Mouse (Mus musculus): ENCODE measurements around the gene Podnl1.
A peak's percentile ranks its signal among the peaks of the same experiment; 100 is the strongest.

The Podnl1 gene

DNA sequence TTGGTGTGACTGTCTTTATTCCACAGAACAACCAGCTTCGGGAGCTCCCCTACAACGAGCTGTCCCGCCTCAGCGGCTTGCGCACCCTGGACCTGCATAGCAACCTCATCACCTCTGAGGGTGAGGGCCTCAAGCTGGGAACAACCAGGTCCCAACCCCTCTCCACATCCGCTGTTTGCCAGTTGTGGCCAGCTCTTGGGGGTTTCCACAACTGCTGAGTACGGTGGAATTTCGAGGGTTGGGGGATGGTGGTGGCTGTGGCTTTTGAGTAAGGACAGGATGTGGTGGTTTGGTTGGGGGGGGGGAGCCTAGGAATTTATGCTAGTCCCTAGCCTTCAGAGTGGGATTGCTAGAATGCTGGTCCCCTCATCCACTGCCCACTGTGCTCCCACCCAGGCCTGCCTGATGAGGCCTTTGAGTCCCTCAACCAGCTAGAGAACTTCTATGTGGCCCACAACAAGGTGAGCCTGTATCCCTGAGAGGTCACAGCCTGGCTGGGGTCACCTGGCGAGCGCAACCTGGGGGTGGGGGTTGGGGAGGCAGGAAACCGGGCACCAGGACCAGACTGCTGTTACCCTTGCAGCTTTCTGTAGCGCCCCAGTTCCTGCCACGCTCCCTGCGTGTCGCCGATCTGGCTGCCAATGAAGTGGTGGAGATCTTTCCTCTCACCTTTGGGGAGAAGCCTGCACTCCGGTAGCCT lies 1.6 kb downstream of the Podnl1 start:
- peak; percentile 89 for DNase-seq (ENCODE audit: low read depth)

DNA sequence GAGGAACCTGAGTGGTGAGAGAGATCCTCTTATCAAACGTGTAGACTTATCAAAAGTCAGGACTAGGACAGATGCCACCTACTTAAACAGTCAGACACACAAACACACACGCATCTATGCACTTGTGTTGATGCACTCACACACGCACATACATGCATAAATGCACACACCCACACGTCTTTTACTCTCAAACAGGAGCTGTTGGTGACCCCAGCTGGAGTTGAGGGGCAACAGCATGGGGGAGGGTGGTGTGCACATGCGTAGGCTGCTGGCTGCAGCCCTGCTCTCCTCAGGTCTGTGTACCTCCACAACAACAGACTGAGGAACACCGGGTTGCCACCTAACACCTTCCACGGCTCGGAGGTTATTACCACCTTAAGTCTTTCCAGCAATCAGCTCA lies 2.5 kb downstream of the Podnl1 start:
- peak; percentile 66 for DNase-seq (ENCODE audit: low read depth)

DNA sequence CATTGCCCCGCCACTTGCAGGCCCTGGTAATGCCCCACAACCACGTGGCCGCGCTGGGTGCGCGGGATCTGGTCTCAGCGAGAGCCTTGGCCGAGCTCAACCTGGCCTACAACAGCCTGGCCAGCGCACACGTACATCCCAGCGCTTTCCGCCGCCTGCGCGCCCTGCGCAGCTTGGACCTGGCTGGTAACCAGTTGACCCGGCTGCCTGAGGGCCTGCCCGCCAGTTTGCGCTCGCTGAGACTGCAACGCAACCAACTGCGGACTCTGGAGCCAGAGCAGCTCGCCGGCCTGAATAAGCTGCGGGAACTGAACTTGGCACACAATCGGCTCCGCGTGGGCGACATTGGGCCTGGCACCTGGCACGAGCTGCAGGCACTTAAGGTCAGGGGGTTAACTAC lies 5.0 kb downstream of the Podnl1 start:
- no peak for DNase-seq (ENCODE audit: low read depth)

DNA sequence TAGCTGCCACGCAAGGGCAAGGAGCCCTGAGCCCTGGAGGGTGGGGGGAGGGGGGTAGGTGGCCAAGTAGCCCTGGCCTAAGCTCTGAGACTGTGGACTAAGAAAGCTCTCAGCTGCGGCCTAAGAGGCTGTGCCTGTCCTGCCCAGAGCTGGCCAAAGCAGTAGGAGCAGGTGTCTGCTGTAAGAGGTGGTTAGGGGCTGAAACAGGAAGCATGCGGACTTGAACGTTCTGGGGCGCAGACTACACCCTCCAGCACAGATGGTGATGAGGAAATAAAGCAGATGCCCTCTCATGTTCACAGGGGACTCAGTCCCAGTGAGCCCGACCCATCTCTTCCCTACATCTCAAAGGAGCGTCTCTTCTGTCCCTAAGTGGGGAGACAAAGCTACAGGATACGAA lies 6.4 kb downstream of the Podnl1 start:
- DNase-seq (ENCODE audit: low read depth) = peak; percentile 51

DNA sequence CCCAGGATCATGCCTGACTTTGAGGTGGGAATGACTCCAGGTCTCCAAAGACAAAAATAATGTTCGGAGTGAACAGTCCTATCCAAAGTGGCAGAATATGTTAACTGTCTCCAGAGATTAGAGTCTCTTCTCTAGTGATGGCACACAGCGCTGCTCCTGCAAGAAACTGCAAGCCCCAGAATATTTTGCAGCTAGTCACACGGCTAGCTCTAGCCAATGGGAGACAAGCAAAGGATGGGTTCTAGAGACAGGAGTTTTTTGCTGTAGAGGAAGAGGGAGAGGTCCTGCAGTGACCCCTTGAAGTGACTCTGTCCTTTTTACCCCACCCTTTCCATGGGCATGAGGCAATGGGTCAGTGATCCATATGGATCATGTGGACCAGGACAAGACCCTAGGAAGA lies 12.1 kb downstream of the Podnl1 start:
- DNase-seq (ENCODE audit: low read depth) = no peak

DNA sequence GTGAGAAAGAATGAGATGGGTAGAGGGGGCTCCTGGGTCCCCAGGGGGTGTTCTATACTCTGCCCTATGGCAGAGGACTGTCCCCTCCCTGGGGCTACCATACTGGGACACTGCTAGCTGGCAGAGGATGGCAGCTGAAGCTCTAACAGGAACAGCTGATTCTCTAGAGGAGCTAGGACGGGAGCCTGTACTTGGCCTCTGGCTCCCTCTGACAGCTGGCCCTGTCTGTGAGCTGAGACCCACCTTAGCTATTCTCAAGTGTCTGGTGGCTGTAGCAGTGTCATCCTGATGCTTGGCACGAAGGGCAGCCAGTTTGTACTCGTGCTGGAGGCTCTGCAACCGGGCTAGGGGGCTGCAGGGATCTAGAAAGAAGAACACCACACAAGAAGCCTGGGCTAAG lies 15.0 kb downstream of the Podnl1 start:
- no peak for DNase-seq (ENCODE audit: low read depth)

DNA sequence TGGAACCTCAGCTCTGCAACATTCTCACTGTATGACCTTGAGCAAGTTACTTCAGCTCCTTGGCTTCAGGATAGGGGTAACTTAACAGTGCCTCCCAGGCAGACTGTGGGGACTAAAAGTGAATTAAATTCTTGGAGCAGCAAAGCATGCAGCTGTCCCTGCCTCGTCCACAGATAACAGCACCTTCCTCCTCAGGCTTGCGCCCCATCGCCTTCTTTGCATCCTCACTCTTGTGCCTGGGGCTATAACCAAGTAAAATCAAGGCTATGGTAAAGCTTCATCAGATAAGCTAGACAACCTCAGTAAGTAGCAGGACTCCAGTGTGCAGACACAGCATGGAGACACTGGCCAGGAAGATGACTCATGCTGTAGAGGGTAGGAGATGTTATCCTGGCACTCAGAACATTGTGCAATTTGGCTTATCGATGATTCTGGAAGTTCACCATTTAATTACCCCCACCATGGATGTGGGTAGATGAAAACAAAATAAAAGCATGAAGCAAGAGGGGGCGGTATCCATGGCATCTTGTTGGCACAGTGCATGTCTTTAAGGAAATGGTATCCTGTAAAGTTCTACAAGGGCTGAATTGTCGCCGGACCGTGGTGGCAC lies 19.0 kb downstream of the Podnl1 start:
- no peak for DNase-seq (ENCODE audit: low read depth)

DNA sequence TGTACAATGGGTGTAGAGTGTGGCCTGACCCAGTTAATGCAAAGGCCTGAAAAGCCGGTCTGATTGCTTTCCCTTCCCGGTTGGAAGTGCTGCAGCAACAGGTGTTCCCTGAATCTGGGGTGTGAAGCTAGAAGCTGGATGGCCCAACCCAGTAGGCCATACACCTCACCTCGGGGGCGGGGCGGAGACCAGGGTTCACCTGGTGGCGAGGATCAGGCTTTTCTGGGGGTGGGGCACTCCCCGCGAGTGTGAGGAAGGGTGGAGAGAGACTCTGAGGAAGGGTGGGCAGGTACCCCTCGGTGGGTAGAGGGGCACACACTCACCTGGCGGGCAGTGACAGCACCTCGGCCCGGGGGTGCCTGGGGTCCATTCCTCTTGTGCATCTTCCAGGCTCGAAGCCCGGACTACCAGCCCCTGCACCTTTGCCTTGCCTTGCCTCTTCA lies 21.6 kb downstream of the Podnl1 start:
- DNase-seq (ENCODE audit: low read depth) = no peak

DNA sequence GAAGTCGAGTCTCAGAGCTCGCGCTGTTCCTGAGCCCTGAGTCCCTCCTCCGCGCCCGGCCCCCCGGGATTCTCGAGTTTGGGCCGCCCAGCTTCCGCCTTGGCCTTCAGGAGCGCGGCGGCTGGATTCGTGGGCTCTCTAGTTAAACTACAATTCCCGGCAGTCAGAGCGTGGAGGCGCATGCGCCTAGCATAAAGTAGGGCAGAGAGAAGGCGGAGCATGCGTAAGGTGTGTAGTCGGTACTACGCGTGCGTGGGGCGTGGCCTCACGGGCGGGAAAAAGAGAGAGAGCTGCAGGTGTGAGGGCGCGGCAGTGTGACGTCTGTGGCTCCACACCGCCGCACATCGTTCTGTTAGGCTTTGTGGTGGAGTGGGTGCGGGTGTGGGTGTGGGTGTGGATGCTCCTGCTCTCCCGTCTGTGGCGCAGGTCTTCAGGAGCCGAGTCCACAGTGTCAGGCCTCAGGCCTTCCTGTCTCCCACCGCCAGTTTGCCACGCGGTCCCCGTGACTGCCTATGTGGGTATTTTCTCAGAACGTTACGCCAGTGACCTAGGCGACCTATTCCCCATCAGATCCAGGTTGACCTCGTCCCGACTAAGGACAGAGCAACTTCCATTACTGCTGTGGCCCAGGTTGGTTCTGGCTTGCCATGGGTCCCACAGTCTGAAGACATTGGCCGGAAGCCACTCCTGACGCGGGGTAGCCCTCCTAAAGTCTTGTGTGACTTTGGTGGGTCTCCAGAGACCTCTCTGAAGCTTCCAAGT lies 22.2 kb downstream of the Podnl1 start, which contains the start of the genes Cc2d1a and 4930432K21Rik:
Gene Cc2d1a (minus strand): TSS at position 168 of the 762 bp plus-strand sequence.
Gene 4930432K21Rik (plus strand): TSS at position 257 of the 762 bp plus-strand sequence.
- peak; percentile 98 for DNase-seq (ENCODE audit: low read depth)

DNA sequence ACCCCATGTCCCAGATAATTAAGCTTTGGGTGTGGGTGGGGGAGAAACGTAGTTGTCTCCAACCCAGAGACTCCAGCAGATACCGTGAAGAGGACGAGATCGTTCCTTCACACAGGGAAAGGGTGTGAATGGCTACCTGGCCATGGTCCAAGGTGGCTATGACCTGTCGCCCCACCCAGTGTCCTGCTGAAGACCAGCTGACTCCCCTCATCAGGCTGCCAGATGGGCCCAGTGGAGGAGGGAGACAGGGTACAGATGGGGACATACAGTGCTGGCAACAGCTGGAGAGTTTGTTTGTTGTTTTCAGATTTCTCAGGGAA lies 22.7 kb downstream of the Podnl1 start:
- no peak for DNase-seq (ENCODE audit: low read depth)

DNA sequence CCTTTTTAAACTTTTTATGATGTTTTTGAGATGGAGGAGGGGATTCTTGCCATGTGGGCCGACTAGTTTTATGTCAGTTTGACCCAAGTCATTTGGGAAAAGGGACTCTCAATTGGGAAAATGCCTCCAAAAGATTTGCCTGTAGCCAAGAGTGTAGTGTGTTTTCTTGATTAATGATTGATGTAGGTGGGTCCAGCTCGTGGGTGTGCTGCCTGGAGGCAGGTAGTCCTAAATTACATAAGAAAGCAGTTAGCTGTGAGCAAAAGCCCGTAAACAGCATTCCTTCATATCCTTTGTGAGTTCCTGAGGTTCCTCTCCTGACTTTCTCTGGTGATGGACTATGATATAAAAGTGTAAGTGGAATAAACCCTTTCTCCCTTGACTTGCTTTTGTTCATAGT lies 23.4 kb downstream of the Podnl1 start:
- DNase-seq (ENCODE audit: low read depth) = peak; percentile 18

DNA sequence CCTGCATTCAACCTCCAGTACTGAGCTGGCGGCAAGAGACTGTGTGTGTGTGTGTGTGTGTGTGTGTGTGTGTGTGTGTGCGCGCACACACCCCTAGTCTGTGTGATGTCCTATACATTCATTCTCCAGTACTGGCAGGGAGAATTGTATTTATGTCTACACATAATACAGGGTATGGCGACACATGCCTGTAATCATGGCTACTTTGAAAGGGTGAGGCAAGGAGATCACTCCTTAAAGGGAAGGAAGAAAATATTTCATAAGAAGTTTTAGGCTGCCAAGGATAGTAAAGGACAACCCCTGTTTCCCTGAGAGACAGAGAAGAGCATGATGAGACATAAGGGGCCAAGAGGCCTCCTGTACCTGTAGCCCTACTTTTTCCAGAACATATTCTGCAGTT lies 31.8 kb downstream of the Podnl1 start:
- no peak for DNase-seq (ENCODE audit: low read depth)

DNA sequence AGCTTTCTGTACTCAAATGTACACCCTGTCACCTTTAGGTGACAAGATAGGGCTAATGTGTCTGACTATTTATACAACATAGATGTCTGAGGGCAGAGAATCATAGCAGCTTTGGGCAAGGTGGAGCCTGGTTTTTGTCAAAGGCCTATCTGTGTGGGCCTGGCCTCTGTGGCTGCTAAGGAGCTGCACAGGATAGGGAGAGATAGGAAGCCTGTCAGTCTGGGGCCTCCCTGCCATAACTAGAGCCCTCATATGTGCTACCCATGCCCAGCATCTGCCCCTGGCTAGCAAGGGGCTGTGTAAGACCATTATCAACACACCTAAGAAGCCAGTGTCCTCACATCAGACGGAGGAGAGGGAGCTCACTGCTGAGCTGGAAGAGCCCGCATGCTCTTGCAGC lies 41.9 kb downstream of the Podnl1 start:
- no peak for DNase-seq (ENCODE audit: low read depth)

DNA sequence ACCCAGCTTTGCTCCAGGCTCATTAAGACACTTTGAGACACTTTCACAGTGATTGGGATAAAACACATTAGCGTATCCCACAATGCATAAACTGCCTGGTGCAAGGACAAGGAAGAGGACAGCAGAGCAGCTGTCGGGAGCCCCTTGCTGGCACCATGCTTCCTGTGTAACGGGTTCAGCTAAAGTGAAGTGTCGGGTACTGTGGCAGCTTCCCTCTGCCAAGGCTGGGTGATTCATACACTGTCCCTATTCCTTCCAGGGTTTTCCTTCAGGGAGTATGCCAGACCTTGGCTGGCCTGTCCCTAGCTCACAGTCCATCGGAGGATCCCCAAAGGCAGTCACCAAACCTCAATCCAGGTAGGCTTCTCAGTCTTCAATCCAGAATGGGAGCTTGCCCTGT lies 44.3 kb downstream of the Podnl1 start:
- no peak for DNase-seq (ENCODE audit: low read depth)

DNA sequence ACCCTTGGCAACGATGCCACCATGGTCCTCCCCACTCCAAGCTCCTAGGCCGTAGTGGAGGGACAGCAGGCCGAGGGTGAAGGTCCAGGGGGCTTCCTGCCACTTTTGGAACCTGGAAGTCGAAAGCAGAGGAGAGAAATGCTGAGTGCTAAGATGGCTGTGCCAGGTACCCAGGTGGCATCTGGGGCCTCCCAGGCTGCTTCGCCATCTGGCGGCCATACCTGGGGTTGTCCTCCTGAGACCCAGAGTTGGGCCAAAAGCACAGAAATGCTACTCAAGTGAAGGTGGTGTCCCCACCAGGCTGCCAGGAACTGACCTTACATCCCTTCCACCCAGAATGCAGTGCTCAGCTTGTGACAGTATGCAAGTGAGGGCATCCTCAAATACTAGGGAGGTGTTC lies 48.1 kb downstream of the Podnl1 start:
- peak; percentile 70 for DNase-seq (ENCODE audit: low read depth)

DNA sequence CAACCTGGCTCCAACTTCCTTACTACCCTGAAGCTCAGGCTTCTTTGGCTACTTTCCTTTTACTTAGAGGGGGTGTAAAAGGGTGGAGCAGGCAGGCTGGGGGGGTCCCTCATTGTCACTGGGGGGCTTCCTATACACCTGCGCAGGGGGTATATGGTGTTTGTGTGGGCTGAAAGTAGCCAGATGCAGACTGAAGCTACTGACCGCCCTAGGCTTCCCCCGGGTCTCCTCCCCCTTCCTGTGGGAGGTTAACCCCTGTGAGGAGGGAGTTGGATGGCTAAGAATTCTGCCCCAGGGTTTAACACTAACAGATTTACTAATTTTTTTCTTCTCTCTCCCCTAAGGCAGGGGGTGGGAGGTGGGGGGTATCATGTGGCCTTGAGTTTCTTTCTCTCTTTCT lies 50.8 kb downstream of the Podnl1 start:
- DNase-seq (ENCODE audit: low read depth) = peak; percentile 22

DNA sequence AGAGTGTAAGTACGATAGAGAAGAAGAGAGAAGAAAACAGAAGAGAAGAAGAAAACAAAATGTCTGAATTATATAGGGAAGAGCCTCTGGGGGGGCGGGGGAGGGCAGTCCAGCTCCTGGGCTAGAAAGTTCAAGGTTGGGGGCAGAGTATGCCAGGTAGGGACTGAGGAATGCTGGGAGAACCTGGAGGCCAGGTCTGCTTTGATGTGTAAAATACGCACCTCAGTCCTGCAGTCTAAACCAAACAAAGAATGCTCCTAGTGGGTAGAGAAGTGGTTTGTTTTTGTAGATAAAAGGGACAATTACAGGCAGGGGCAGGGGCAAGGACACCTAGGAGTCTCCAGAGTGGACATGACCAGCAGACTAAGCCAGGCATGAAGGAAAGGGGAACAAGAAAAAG lies 51.6 kb downstream of the Podnl1 start:
- no peak for DNase-seq (ENCODE audit: low read depth)

DNA sequence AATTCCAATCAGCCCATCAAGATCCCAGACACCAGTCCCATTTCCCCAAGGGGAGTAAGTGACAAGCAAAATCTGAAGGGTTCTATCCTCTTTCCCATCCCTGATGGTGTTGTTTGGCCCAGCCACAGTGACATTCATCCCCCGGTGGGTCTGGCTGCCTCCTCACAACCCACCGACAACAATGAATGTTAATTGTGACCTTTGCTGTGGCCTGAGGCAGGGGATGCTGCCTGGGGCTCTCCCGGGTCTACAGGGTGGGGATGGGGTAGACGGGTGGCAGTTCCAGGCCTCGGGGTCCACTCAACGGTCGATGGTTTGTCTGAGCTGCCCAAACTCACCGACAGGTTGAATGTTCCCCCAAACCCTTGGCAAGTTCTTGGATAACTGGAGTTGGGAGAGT lies 52.8 kb downstream of the Podnl1 start:
- DNase-seq (ENCODE audit: low read depth) = no peak

DNA sequence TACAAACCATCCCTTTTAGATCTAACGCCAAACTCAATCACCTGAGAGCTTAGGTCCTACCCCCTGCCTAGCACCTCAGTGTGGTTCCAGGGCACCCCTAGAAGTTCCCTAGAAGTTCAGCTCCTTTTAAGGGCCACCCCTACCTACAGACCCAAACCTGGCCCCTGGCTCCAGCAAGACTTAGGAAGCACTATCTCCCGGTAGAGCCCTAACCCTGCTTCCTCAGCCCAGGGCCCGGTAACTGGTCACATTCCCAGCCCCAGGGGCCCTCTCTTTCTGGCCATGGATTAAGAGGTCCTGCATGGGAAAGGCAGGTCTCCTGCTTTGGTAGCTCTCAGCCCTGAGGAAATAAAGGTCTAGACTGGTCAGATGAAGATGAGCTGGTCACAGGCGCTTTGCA lies 54.2 kb downstream of the Podnl1 start:
- DNase-seq (ENCODE audit: low read depth) = no peak

DNA sequence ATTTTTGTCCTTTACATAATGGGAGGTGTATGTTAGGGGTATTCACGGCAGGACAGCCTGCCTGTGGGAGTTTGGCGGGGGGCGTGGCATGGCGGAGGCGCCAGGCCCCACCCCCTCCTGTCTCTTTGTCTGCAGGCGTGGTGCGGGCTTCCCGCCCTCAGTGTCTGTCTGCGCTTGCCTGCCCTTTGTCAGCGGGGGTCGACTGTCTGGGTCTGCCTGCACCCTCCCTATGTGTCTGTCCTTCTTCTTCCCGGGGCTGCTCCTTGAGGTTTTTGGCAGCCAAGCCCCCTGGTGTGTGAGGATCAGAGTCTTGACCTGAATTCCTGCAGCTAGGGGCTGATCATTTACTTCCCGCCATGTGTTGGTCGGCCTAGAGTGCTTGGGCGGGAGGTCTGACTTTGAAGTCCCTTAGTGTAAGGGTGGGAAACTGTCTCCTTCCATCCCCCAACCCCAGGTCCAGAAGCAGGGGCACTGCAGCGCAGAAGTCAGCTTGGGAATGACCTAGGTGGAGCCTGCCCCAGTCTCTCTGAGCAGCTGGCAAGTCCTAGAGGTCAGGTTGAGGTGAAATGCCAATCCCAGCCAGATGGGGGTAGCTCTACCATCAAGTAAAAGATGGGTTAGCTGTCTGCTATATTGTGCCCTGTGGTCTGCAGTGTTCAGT lies 54.9 kb downstream of the Podnl1 start:
- peak; percentile 60 for DNase-seq (ENCODE audit: low read depth)

All from naive thymus-derived CD4-positive, alpha-beta T cell, adult 2 months (primary cell).